Mouse (Mus musculus) bone marrow, adult 2 months (tissue): ENCODE measurements around the gene Npm1.

Source experiments
- CTCF ChIP-seq: fragments of 200-500 bp; IDR thresholded peaks from 2 replicates; pipeline ENCODE4 v1.5.1; 2011; ENCODE audit warnings: low read length, control low read depth; ENCODE audit not compliant: control insufficient read depth, insufficient read depth
- POLR2A ChIP-seq: fragments of 200-500 bp; IDR thresholded peaks from 2 replicates; pipeline ENCODE4 v1.6.1; 2011; ENCODE audit warnings: low read depth, mild to moderate bottlenecking, control low read depth, low read length, borderline replicate concordance; ENCODE audit not compliant: control insufficient read depth

- no peak for TF ChIP-seq POLR2A
- TF ChIP-seq CTCF = no peak
These were observed 12.6 kb downstream of the Npm1 start for GRCm38 (mm10) chr11:33150364-33150763.
